Mouse (Mus musculus): ENCODE measurements at regions not wholly inside any gene's neighbourhood (a gene's known extent, or its start where the extent isn't known, plus 50 kb on each side); places are given as distances from the start of the nearest gene placed in this dataset.

DNA sequence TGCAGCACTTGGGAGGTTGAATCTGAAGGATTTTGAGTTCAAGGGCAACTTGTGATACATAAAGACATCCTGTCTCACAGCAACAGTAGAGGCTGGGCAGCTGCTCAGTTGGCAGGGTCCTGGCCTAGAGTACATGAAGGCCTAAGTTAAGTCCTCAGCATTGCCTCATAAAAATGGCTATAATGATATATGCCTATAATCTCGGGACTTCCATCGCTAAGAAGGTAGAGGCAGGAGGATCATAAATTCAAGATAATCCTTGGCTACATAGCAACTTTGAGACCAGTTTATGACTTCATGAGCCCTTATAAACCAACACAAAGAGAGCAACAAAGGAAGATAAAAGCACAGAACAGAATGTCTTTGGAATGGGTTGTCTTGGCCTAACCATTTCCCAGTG lies 570.0 kb upstream of the Auts2 start:
- no peak for DNase-seq (ENCODE audit: low spot score)

DNA sequence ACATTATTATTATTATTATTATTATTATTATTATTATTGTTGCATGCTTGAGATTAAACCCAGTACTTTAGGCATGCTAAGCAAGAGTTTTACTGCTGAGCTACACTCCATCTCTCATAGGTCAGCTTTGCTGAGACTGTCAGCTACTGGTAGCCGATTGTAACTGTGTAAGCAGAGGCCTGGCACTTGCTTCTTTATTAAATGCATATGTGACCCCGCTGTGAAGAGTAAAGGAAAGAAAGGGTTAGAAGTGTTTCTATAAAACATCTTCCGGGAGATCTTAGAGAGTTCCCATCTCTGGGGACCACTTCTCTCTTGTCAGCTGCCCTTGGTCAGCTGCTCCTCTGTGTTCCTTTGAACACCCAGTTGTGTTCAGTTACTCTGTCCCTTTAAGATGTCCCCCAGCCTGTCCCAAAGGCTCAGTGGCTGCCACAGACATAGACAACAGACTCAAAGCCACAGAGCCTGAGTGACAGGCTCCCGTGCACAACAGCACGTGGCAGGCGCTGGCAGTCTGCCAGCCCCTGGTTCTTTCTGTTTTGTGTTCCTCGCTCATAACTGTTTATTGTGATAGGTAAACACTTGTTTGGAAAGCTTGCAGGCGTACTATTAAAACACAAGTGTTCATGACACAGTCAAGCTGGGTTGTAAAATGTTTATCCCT lies 563.7 kb upstream of the Auts2 start:
- no peak for DNase-seq (ENCODE audit: low spot score)

DNA sequence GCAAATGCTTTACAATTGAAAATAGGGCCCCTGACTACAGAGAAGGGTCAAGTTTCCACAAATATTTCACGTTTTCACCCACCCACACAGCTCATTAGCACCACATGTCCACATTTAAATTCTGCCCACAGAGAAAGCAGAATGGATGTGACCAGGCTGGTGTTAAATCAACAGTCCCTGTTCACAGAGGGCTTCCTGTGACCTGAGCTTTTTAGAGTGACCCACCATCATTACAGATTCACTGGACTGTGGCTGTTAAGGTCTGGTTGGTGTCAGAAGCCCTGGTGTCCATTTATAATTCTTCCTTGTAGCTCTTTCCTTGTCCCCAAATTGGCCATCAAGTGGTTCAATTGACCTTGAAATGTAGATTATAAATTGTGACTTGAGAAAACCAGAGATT lies 553.2 kb upstream of the Auts2 start:
- no peak for DNase-seq (ENCODE audit: low spot score)

DNA sequence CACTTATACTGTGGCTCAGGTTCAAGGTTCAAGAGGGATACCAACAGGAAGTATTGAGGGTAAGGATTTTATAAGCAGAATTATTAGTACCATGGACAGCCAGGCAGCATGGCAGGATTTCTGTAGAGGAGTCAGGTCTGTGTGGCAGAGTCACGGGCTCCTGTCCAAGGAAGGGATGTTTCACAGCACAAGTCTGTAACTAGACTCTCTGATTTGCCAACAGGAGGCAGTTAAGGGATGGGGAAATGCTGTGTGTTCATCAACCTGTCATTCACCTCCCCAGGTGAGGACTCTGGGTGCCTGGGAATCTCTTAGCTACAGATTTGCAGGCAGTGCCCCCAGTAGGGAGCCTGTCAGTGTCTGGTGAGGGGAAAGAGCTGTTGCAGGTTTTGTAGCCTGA lies 541.7 kb upstream of the Auts2 start:
- no peak for DNase-seq (ENCODE audit: low spot score)

DNA sequence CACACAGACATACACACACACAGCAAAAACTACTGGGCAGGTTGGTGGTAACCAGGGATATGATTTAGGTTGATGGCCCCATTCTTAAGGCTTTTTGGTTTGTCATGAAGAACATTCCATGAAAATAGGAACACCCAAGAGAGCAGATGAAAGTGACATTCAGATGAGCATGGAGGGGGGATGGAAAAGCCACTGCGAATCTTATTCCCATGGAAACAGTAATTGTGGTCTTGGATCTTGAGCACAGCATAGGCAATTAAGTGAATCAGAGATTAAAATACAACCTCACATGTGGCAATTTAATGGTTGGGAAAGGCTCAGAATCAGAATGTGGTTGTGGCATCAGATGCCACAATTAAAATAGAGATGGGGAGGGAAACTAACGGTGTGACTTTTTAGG lies 537.6 kb upstream of the Auts2 start:
- no peak for DNase-seq (ENCODE audit: low spot score)

DNA sequence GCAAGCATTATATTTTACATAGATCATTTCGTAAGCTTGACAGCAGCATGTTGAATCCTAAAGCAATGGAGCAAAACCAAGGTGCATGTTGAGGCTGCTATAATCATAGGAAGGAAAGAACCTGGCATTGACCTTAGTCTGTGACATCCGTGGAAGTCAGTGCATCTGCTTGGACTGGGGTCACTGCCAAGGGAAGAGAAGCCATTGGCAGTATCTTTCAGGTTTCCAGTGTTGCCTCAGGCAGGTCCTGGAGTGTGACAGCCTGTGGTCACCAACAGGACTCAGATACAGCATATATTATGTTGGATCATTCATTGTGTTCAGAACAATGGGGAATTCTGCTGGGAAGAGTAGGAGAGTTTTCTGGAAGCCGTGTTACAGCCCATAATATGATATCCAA lies 535.8 kb upstream of the Auts2 start:
- no peak for DNase-seq (ENCODE audit: low spot score)

DNA sequence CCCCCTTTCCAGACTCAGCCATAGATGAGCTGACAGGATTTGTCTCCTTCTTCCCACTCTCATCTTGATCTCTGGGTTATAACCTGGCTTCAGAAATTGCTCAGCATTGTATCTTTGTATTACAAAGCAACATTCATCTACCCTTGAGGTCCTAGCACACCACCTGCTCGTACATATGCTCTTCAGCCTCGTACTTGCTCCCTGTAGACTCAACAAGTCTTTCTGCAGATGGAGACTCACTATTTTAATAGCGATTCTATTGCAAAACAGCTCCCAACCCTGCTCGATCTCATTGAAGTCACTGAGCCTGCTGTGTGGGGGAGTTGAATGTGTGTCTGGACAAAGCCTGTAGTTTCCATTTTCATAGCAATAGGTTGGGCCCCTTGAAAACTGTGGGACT lies 535.2 kb upstream of the Auts2 start:
- no peak for DNase-seq (ENCODE audit: low spot score)

DNA sequence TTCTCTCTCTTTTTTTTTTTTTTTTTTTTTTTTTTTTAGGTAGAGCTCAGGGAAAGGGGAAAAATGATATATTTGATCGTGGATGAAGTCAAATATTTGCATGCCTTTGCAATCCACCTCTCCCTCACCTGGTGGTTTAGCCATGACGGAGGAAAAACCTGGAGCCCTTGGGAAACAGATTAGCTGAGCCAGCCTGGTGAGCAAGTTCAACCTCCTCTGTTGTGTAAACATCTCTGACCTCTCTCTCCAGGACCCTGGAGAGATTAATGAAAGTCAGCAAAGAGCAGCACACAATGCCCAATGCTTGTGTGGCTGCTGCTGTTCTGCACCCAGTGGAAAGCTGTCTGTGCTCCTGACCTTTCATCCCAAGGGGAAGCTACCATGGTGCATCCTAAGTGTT lies 530.2 kb upstream of the Auts2 start:
- no peak for DNase-seq (ENCODE audit: low spot score)

DNA sequence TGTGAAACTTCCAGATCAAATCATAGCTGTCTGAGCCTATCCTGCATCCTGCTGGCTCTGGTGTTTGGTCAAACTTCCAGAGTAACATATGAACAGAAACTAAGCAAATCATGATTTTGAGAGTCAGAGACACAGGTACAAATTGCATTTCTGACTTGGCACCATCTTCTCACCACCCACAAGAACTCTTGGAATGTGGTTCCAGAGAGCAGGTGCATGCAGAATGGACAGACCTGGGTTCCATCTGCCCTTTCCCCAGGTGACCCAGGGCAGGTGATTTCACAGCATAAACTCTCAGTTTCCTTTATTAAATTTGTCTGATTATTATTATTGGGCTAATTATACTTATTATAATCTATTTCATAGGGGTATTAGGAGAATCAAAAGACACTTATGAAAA lies 527.0 kb upstream of the Auts2 start:
- no peak for DNase-seq (ENCODE audit: low spot score)

DNA sequence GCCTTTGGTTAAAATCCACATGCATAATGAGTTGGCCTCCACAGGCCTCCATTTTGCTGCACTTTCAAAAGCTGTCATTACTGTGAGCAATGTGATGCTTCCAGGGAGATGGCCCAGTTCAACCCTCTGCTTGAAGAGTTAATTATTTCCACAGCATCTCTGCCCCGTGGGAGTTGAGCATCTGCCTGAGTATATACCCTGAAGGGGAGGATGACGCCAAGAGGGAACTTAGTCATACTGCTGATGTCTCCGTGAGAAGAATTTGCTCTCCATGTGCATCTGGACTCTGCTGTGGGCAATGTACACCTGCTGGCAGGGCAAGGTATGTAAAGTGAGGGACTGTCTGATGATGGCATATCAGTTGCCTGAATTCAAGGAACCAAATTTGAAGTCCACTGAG lies 519.3 kb upstream of the Auts2 start:
- DNase-seq (ENCODE audit: low spot score) = no peak

DNA sequence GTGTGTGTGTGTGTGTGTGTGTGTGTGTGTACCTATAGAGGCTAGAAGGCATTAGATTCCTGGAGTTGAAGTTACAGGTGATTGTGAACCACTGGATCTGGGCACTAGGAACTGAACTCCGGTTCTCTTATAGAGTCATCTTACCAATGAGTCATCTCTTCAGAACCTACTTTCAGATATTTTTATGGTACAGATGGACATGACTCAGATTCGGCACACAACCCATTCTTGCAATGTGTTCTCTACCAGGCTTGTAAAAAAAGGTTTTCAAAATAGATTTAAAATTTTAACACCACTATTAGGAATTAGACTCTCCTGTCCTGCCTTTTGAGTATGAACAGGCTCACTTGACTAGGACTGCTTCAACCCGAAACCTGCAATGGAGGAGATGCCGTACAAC lies 504.3 kb upstream of the Auts2 start:
- no peak for DNase-seq (ENCODE audit: low spot score)

DNA sequence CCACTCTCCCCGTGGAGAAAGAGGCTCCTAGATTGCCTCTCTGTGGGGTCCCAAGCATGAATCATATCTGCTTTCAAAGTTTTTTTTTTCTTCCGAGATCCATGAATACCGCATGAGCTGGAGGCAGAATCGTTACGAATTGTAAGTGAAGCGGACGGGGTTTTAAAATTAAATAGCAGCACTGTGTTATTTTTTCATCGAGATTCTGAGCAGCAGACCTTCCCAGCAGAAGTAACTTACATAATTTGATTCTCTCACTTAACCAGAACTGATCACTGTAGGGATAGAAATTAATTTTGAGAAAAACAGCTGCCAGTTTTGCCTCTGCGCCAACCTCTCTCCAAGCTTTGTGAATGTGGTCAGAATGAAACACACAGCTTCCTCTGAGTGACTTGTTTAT lies 502.5 kb upstream of the Auts2 start:
- no peak for DNase-seq (ENCODE audit: low spot score)

DNA sequence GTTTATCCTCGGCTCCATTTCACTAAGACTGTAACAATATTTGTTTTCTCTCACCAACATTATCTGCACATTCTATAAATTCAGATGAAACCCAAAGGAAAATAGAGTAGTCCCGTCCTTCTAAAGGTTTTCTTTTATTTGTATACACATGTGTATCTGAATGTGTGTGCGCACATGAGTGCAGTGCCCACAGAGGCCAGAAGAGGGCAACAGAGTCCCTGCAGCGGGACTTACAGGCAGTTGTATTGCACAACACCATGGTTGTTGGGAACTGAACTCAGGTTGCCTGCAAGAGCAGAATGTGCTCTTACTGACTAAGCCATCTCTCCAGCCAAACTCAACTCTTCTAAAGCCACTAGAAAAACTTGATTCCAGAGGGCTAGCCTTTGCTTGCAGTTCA lies 484.4 kb upstream of the Auts2 start:
- DNase-seq (ENCODE audit: low spot score) = no peak

DNA sequence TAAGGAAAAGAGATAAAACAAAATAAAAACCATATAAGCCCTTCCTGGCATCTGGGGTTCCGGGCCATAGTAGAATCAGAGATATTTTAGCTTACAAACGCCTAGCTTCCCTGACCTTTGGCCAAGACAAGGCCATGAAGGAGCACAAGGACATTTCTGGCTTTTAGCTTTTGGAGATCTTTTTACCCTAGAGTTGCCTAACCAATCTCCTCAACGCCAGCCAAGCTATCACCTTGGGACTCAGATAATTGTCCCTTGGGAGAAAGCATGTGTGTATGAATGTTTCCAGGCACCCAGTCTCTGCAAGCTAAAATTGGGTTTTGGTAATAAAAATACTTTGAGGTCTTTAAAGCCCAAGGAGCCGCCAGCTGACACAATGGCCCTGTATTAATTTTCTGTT lies 482.0 kb upstream of the Auts2 start:
- DNase-seq (ENCODE audit: low spot score) = no peak

DNA sequence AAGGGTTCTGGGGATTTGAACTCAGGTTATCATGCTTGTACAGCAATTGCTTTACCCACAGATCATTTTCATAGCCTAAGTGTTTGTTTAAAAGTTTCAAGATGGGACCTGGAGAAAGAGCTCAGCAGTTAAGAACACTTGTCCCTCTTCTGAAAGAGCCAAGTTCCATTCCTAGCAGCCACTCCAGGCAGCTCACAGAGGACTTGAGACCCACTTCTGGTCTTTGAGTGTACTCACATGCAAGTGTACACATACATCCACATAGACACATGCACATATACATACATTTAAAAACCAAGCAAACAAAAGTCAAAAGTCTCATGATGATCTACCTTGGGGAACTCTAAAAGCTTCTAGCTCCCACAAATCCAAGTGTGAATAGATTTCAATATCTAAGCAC lies 477.7 kb upstream of the Auts2 start:
- no peak for DNase-seq (ENCODE audit: low spot score)

DNA sequence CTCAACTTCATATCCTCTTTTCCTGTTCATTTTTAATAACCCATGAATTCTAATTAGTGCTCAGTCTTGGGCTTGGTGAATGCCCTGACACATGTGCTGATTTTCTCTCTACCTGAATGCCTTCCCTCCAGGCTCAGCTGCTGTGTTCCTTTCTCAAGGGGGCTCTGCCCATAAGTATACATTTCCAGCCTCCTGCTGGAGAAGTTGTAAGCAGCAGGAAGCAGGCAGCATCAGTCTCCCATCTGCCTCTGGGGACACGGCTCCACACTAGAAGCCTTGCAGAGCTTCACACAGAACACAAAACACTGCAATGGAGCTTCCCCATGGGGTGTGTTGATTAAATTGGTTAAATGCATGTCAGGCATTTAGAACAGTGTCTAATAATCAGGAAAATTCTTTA lies 477.0 kb upstream of the Auts2 start:
- no peak for DNase-seq (ENCODE audit: low spot score)

DNA sequence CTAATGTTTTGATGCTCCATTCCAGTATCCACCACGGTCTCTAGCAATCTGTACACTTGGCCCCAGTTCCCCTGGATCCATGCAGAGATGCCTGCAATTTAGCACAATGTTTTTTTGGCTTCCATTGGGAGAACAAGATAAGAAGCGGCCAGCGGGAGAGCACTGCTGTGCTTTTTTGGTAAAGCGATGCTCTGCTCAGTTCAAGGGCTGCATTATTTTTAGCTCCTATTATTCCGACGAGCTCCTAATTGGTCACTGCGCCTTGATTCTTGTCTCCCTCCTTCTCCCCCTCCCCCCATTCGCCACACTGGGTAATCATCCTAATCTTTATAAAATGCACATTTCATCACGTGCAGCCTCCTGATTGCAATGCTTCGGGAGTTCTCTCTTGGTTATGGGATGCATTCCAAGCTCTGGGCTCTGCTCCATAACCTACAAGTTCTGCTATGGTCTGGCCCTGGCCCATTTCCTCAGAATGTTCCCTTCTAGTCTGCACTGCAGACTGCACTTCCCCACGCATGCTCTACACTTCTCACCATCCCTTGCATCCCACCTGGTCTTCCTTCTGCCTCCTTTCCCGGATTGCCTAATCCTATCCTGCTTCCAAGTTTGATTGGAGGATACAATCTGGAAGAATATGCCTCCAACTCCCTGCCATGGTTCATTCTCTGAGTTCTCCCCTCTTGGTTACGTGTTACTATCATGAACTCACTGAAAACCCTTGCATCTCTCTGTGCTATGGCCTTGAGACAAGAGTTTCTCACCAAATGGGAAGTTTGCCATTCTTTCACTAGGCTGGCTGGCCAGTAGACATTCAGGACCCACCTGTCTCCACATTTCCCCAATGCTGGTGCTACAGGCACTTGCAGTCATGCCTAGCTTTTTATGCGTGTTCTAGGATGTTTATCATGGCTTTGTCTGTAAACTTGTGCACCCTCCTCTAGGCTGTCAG lies 467.8 kb upstream of the Auts2 start:
- DNase-seq (ENCODE audit: low spot score) = no peak

DNA sequence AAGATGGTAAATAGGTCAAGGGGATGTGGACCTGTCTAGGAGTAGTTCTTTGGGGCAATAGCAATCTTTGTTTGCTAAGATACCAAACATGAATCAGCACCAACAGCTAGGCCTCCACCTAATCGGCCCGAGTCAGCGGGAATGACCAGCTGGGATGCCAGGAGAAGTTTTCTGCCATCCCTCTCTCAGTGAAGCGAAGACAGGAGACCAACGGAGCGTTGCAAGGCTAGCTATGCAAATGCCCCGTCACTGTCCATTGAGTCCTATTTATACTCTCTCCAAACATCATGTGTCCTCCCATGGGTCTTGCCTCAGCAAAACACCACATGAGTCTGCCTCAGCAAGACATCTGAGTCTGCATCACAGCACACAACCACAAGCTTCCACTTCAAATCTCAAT lies 439.7 kb upstream of the Auts2 start:
- no peak for DNase-seq (ENCODE audit: low spot score)

DNA sequence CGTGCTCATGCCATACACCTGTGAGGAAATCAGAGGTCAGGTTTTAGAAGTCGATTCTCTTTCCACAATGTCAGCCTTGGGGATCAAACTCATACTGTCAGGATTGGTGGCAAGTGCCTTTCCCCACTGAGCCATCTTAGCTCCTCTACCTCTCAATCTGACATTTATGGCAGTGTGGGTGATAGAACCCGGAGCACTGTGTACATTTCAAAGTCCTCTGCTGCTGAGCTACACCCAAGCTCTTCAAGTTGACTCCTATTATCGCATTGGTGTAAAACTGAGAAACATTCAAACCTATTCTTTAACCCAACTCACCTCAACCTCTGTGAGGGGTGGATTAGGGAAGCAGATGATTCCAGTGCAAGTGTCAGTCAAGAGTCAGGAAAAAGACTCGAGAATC lies 435.9 kb upstream of the Auts2 start:
- no peak for DNase-seq (ENCODE audit: low spot score)

DNA sequence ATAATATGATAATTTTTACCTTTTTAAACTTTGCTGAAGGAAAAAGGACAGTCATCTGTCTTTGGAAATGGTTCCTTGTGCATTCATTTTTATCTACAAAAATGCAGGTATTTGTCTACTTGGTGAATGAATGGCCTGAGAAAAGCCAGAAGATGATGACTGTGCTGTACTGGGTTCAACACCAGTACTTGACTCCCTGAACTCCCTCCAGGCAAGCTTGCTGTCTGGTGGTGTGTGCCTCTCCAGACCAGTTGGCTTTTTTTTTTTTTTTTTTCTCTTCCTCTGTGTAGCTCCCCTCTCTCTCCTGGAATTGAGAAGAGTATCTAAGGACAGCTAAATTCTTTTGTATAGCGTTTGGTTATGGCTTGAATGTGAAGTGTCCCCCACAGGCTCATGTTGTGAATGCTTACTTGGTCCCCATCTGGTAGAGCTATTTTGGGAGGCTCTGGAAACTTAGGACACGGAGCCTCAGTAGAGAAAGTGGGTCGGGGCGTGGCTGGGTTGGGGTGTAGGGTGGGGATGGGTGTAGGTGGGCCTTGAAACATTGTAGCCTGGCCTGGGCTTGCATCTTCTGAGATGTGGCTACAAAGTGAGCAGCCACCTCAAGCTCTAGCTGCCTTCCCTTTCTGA lies 432.3 kb upstream of the Auts2 start:
- DNase-seq (ENCODE audit: low spot score) = no peak

DNA sequence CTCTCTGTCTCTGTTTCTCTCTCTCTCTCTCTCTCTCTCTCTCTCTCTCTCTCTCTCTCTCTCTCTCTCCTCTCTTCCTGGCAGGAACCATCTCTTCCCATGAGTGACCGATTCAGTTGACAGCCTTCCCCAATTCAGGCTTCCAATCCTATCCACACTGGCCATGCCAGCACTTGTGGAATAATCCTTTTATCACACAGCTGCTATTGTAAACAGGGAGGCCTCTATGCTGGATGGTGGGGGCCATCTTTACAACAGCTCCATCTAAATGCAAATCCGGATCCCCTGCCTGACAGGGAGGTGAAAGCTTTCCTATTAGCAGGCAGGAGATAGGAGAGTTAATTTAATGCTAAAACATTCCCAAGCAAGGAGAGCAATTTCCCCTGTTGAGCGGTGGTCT lies 431.7 kb upstream of the Auts2 start:
- no peak for DNase-seq (ENCODE audit: low spot score)

DNA sequence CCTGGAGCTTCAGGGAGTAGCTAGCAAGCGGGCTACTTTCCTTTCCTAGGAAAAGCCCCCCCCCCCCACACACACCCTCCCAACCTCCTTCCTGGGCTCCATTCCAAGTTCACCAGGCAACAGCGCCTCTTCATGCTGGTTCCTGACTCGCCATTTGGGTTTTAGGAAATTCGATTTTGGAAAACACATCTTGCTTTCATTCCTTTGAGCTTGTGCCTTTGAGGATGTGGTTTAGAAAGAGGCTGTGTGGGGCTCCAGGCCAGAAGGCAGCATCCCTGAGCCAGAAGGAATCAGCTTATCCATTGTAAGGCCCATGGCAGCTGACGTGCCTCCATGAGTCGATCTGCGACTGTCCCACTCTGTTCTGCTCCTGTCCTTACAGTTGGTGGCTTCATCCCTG lies 427.9 kb upstream of the Auts2 start:
- DNase-seq (ENCODE audit: low spot score) = no peak

DNA sequence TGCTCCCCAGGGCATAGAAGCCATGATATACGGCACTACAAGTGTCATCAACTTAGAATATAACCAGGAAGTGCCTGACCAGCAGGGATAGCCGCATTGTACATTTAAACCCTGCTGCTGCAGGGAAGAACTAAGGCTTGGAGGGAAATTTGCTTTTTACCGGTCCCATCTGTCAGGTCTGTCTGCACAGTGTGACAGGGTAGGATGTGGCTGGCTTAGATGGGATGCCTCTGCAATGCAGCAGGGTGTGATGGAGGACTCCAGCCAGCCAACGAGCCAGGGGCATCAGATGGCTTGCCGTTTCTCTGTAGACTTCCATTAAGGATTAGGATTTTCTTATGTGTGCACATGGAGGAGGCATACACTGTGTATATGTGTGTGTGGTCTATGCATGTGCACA lies 426.2 kb upstream of the Auts2 start:
- DNase-seq (ENCODE audit: low spot score) = no peak
